Comparison of ENCODE assay signal across 7 mouse cellular contexts in the genomic region with DNA sequence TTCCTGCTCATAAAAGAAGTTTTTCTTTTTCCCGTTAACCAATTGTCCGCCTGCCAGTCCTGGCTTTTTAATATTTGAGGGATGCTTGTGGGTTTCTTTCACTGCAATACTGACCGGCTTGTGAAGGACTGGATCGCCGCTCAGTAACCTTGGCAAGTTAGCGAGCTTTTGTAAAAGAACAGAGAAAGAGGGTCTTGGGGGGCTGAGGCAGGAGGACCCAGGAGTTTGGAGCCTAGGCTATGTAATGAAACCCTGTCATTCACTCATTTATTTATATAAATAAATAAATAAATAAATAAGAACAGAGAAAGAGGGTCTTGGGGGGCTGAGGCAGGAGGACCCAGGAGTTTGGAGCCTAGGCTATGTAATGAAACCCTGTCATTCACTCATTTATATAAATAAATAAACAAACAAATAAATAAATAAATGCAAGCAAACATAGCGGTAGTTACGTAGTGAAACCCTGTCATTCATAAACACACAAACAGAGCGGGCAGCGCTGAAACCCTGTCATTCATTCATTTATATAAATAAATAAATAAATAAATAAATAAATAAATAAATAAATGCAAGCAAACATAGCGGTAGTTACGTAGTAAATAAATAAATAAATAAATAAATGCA. TPM values are rescaled to one million over a fixed set of nuclear protein-coding genes. Genes with fewer than 3 reads are reported as not detected.
DNase-seq lines count a peak whose midpoint lies in the region; ATAC-seq and TF ChIP-seq lines count a peak whose summit lies in the region.
"Not testable (repeated sequence)": the region's sequence is repeated elsewhere in the genome, so short reads cannot be mapped to it uniquely, and the experiment has no call there.

No protein-coding gene starts in this region.

- not testable (repeated sequence) for DNase-seq in intestine, embryonic 14.5 days (ENCODE audit: low spot score); lung, postnatal 0 days (ENCODE audit: low spot score)

- not testable (repeated sequence) for H3K9me3 ChIP-seq in heart, embryonic 13.5 days; intestine, embryonic 14.5 days (ENCODE audit: control insufficient read depth, low read length); limb, embryonic 12.5 days; lung, postnatal 0 days (ENCODE audit: low read length); neural tube, embryonic 12.5 days

- peak overlapping the region; percentile 94 for H3K27ac ChIP-seq in heart, embryonic 13.5 days (replicated peaks)
- H3K27ac ChIP-seq in intestine, embryonic 14.5 days (ENCODE audit: low read depth) = peak overlapping the region; percentile 78; the same call in 1 of the 2 replicates
- peak overlapping the region; percentile 88 for H3K27ac ChIP-seq in limb, embryonic 12.5 days
- peak overlapping the region; percentile 87; the same call in 1 of the 2 replicates for H3K27ac ChIP-seq in lung, postnatal 0 days (ENCODE audit: low read length)
- H3K27ac ChIP-seq in neural tube, embryonic 12.5 days = not testable (repeated sequence)

- H3K4me1 ChIP-seq in heart, embryonic 13.5 days = peaks cover 16% of the 10 kb centered on the region
- H3K4me1 ChIP-seq in intestine, embryonic 14.5 days (replicated peaks; ENCODE audit: control insufficient read depth, insufficient read depth, low read length) = peaks cover 13% of the 10 kb centered on the region
- not testable (repeated sequence) for H3K4me1 ChIP-seq in limb, embryonic 12.5 days (replicated peaks); lung, postnatal 0 days (ENCODE audit: insufficient read depth, low read depth, low read length)
- peaks cover 16% of the 10 kb centered on the region for H3K4me1 ChIP-seq in neural tube, embryonic 12.5 days

- WGBS in heart, embryonic 13.5 days = 16% methylated on average over 12 of the region's 12 CpGs
- 17% methylated on average over 12 of the region's 12 CpGs for WGBS in intestine, embryonic 14.5 days
- 17% methylated on average over 12 of the region's 12 CpGs for WGBS in limb, embryonic 12.5 days
- 21% methylated on average over 12 of the region's 12 CpGs for WGBS in lung, postnatal 0 days
- WGBS in neural tube, embryonic 12.5 days = 19% methylated on average over 12 of the region's 12 CpGs

- not testable (repeated sequence) for H3K27me3 ChIP-seq in heart, embryonic 13.5 days (replicated peaks); intestine, embryonic 14.5 days (replicated peaks; ENCODE audit: control insufficient read depth, insufficient read depth, low read length); limb, embryonic 12.5 days; lung, postnatal 0 days (replicated peaks; ENCODE audit: insufficient read depth, low read length); neural tube, embryonic 12.5 days (replicated peaks)

- peak overlapping the region; percentile 90 for H3K9ac ChIP-seq in heart, embryonic 13.5 days
- H3K9ac ChIP-seq in intestine, embryonic 14.5 days (ENCODE audit: low read length) = peak overlapping the region; percentile 54; the same call in 1 of the 2 replicates
- peak overlapping the region; percentile 59 for H3K9ac ChIP-seq in limb, embryonic 12.5 days (replicated peaks)
- H3K9ac ChIP-seq in lung, postnatal 0 days (replicated peaks; ENCODE audit: low read depth) = peak overlapping the region; percentile 55
- H3K9ac ChIP-seq in neural tube, embryonic 12.5 days = not testable (repeated sequence)

- not testable (repeated sequence) for H3K36me3 ChIP-seq in heart, embryonic 13.5 days; intestine, embryonic 14.5 days (ENCODE audit: control insufficient read depth, insufficient read depth, low read length); limb, embryonic 12.5 days; lung, postnatal 0 days (ENCODE audit: insufficient read depth, low read length); neural tube, embryonic 12.5 days

- peak; percentile 63 for ATAC-seq in cerebellum, adult (ENCODE audit: insufficient number of reproducible peaks, low FRiP score, low TSS enrichment)
- peak; percentile 66 for ATAC-seq in erythroid progenitor cell, adult 5-6 weeks (replicated peaks; ENCODE audit: low FRiP score, poor library complexity, severe bottlenecking)
- ATAC-seq in heart, embryonic 13.5 days (ENCODE audit: extremely low read depth, insufficient number of reproducible peaks, low FRiP score, low TSS enrichment) = not testable (repeated sequence)
- ATAC-seq in intestine, embryonic 14.5 days (replicated peaks; ENCODE audit: low FRiP score, low TSS enrichment, low read depth) = peak; percentile 84
- peak; percentile 70 for ATAC-seq in limb, embryonic 12.5 days (ENCODE audit: insufficient number of reproducible peaks, insufficient read depth, low FRiP score, low TSS enrichment, low read depth)
- ATAC-seq in lung, postnatal 0 days = peak; percentile 56
- ATAC-seq in neural tube, embryonic 12.5 days (ENCODE audit: low FRiP score, low read depth) = peak; percentile 83

- not testable (repeated sequence) for TF ChIP-seq CTCF in lung, postnatal 0 days (IDR thresholded peaks at IDR 0.05)

- H3K4me3 ChIP-seq in heart, embryonic 13.5 days = peak overlapping the region; percentile 80
- peak overlapping the region; percentile 51 for H3K4me3 ChIP-seq in intestine, embryonic 14.5 days (ENCODE audit: low read depth, low read length)
- H3K4me3 ChIP-seq in limb, embryonic 12.5 days (replicated peaks) = peak overlapping the region; percentile 68
- H3K4me3 ChIP-seq in lung, postnatal 0 days (ENCODE audit: low read depth, low read length) = peak overlapping the region; percentile 68
- peak overlapping the region; percentile 68 for H3K4me3 ChIP-seq in neural tube, embryonic 12.5 days

- H3K4me2 ChIP-seq in heart, embryonic 13.5 days = peak overlapping the region; percentile 88
- H3K4me2 ChIP-seq in intestine, embryonic 14.5 days (ENCODE audit: low read length) = peak overlapping the region; percentile 79
- peak overlapping the region; percentile 57 for H3K4me2 ChIP-seq in limb, embryonic 12.5 days
- peak overlapping the region; percentile 63 for H3K4me2 ChIP-seq in lung, postnatal 0 days (replicated peaks; ENCODE audit: low read depth, low read length)
- peak overlapping the region; percentile 57 for H3K4me2 ChIP-seq in neural tube, embryonic 12.5 days (replicated peaks)

- not testable (repeated sequence) for TF ChIP-seq EP300 in lung, postnatal 0 days (IDR thresholded peaks at IDR 0.05)

RNA-seq across cellular contexts. Expression of gene Mettl14, which starts 0.4 kb away (rescaled TPM):
- total RNA-seq in erythroid progenitor cell, adult 5-6 weeks (2015; ENCODE audit: low replicate concordance) = 13.0 and 13.4 TPM in 2 replicates
- 19.1 and 22.5 TPM in 2 replicates for total RNA-seq in erythroid progenitor cell, adult 5-6 weeks (2017; ENCODE audit: low replicate concordance)
- polyA plus RNA-seq in heart, embryonic 13.5 days (2015; fragmentation: Nextera tagmentation; extraction: Ambion mirVana) = 17.9 and 18.8 TPM in 2 replicates
- 20.6 and 22.8 TPM in 2 replicates for polyA plus RNA-seq in intestine, embryonic 14.5 days (2014; fragmentation: Nextera tagmentation; extraction: Ambion mirVana)
- polyA plus RNA-seq in limb, embryonic 12.5 days (2016; fragmentation: Nextera tagmentation; extraction: Ambion mirVana) = 34.1 and 35.7 TPM in 2 replicates
- polyA plus RNA-seq in lung, postnatal 0 days (2015; fragmentation: Nextera tagmentation; extraction: Ambion mirVana) = 11.5 and 12.4 TPM in 2 replicates
- polyA plus RNA-seq in neural tube, embryonic 12.5 days (2016; fragmentation: Nextera tagmentation; extraction: Ambion mirVana) = 30.4 and 34.2 TPM in 2 replicates
